12 mouse cellular contexts compared by ENCODE assay signal in genomic region chr4:116669291-116669690, GRCm38 (mm10). TPM values are rescaled to one million over a fixed set of nuclear protein-coding genes. Genes with fewer than 3 reads are reported as not detected.
DNase-seq lines count a peak whose midpoint lies in the region; ATAC-seq and TF ChIP-seq lines count a peak whose summit lies in the region.
"Had no signal": no experiment of that assay in that cellular context is flagged by ENCODE, and none has a peak within 500 bp of the region (broad histone marks: within the 10 kb centered on the region; RNA-seq: fewer than 3 reads in every experiment).

No protein-coding gene starts in this region.

- no peaks in the 10 kb centered on the region for H3K4me1 ChIP-seq in heart, postnatal 0 days (ENCODE audit: control insufficient read depth, insufficient read depth)
- no peaks in the 10 kb centered on the region for H3K4me1 ChIP-seq in lung, embryonic 14.5 days (ENCODE audit: insufficient read depth)
- H3K4me1 ChIP-seq in hindbrain, embryonic 12.5 days = no peaks in the 10 kb centered on the region
- H3K4me1 ChIP-seq: heart, embryonic 15.5 days; limb, embryonic 10.5 days; stomach, embryonic 15.5 days had no signal

- intact Hi-C loops in heart, postnatal 10 days (cut with DNase I) = no loop called here

- WGBS in heart, postnatal 0 days = 57% methylated on average over 2 of the region's 2 CpGs
- 49% methylated on average over 2 of the region's 2 CpGs for WGBS in lung, embryonic 14.5 days
- WGBS in macrophage (ENCODE audit: missing documents) = 71% methylated on average over 1 of the region's 2 CpGs
- WGBS in hindbrain, embryonic 12.5 days = 69% methylated on average over 2 of the region's 2 CpGs

- no peak overlapping the region for H3K4me2 ChIP-seq in heart, postnatal 0 days (ENCODE audit: low read depth, low read length)
- H3K4me2 ChIP-seq in lung, embryonic 14.5 days = no peak overlapping the region
- H3K4me2 ChIP-seq in hindbrain, embryonic 12.5 days (replicated peaks) = no peak overlapping the region
- H3K4me2 ChIP-seq: heart, embryonic 15.5 days; stomach, embryonic 15.5 days had no signal

- no peak overlapping the region for H3K9ac ChIP-seq in heart, postnatal 0 days (replicated peaks; ENCODE audit: low read depth, low read length)
- no peak overlapping the region for H3K9ac ChIP-seq in lung, embryonic 14.5 days
- H3K9ac ChIP-seq in hindbrain, embryonic 12.5 days = no peak overlapping the region
- H3K9ac ChIP-seq: heart, embryonic 15.5 days; stomach, embryonic 15.5 days had no signal

- H3K79me2 ChIP-seq in macrophage (ENCODE audit: inconsistent target) = no peaks in the 10 kb centered on the region; the same call in 1 of the 2 replicates

- no peak overlapping the region for H3K27ac ChIP-seq in heart, postnatal 0 days (ENCODE audit: low read depth)
- no peak overlapping the region for H3K27ac ChIP-seq in lung, embryonic 14.5 days (ENCODE audit: low read depth)
- H3K27ac ChIP-seq in macrophage = peak overlapping the region; percentile 99
- H3K27ac ChIP-seq in hindbrain, embryonic 12.5 days = no peak overlapping the region
- H3K27ac ChIP-seq: limb, embryonic 10.5 days; stomach, embryonic 15.5 days had no signal

- H3K9me3 ChIP-seq in heart, postnatal 0 days (replicated peaks; ENCODE audit: control insufficient read depth, low read length) = no peaks in the 10 kb centered on the region
- H3K9me3 ChIP-seq in lung, embryonic 14.5 days (ENCODE audit: low read depth, low read length) = no peaks in the 10 kb centered on the region
- no peaks in the 10 kb centered on the region for H3K9me3 ChIP-seq in hindbrain, embryonic 12.5 days (replicated peaks)
- H3K9me3 ChIP-seq: heart, embryonic 15.5 days; limb, embryonic 10.5 days; megakaryocyte, embryonic 14.5 days; stomach, embryonic 15.5 days had no signal

- no peak for TF ChIP-seq EP300 in heart, postnatal 0 days (IDR thresholded peaks at IDR 0.05; ENCODE audit: low read depth)

- no peak overlapping the region for H3K4me3 ChIP-seq in heart, postnatal 0 days (ENCODE audit: low read depth, low read length)
- H3K4me3 ChIP-seq in lung, embryonic 14.5 days (ENCODE audit: low read depth, low read length) = no peak overlapping the region
- no peak overlapping the region for H3K4me3 ChIP-seq in macrophage (ENCODE audit: inconsistent target)
- H3K4me3 ChIP-seq in hindbrain, embryonic 12.5 days = no peak overlapping the region
- H3K4me3 ChIP-seq: heart, embryonic 15.5 days; limb, embryonic 10.5 days; megakaryocyte, embryonic 14.5 days; stomach, embryonic 15.5 days had no signal

- DNase-seq in heart, postnatal 0 days (ENCODE audit: low spot score) = no peak
- DNase-seq in heart, postnatal 10 days = no peak
- peak; percentile 32 for DNase-seq in lung, embryonic 14.5 days
- DNase-seq in lung, postnatal 25 days (ENCODE audit: low spot score) = no peak
- DNase-seq in NIH3T3 (ENCODE audit: low read depth) = peak; percentile 37
- DNase-seq in cerebellum, postnatal 25 days = no peak

- ATAC-seq in heart, postnatal 0 days (ENCODE audit: insufficient read depth, low read depth) = no peak
- ATAC-seq in lung, embryonic 14.5 days (ENCODE audit: insufficient read depth) = no peak
- no peak for ATAC-seq in hindbrain, embryonic 12.5 days (ENCODE audit: low FRiP score)

- no peaks in the 10 kb centered on the region for H3K36me3 ChIP-seq in heart, postnatal 0 days (replicated peaks; ENCODE audit: control insufficient read depth, insufficient read depth, low read length)
- no peaks in the 10 kb centered on the region for H3K36me3 ChIP-seq in lung, embryonic 14.5 days (ENCODE audit: insufficient read depth)
- no peaks in the 10 kb centered on the region for H3K36me3 ChIP-seq in macrophage (ENCODE audit: inconsistent target)
- no peaks in the 10 kb centered on the region for H3K36me3 ChIP-seq in hindbrain, embryonic 12.5 days
- H3K36me3 ChIP-seq: heart, embryonic 15.5 days; limb, embryonic 10.5 days; stomach, embryonic 15.5 days had no signal

- TF ChIP-seq CTCF in heart, postnatal 0 days (IDR thresholded peaks at IDR 0.05; ENCODE audit: low read depth) = peak; percentile 28; the same call in 1 of the 2 replicates
- peak; percentile 44 for TF ChIP-seq CTCF in lung, embryonic 14.5 days (IDR thresholded peaks at IDR 0.05; ENCODE audit: low read depth)

- H3K27me3 ChIP-seq in heart, postnatal 0 days (ENCODE audit: control insufficient read depth, insufficient read depth, low read length) = no peaks in the 10 kb centered on the region
- no peaks in the 10 kb centered on the region for H3K27me3 ChIP-seq in lung, embryonic 14.5 days (ENCODE audit: insufficient read depth, low read length)
- H3K27me3 ChIP-seq in hindbrain, embryonic 12.5 days = no peaks in the 10 kb centered on the region
- H3K27me3 ChIP-seq: heart, embryonic 15.5 days; stomach, embryonic 15.5 days had no signal

RNA-seq across cellular contexts. Expression of gene Prdx1, which starts 16.1 kb away (rescaled TPM):
- total RNA-seq in heart, postnatal 0 days (2014; rRNA removed; ENCODE audit: low replicate concordance) = 317 and 334 TPM in 2 replicates
- 1,000 and 1,028 TPM in 2 replicates for polyA plus RNA-seq in heart, postnatal 0 days (2015; fragmentation: Nextera tagmentation; extraction: Ambion mirVana)
- total RNA-seq in heart, postnatal 10 days (2021) = 100 to 1,000 TPM; 420 to 430 TPM
- 1,429 and 1,485 TPM in 2 replicates for polyA plus RNA-seq in lung, embryonic 14.5 days (2014; fragmentation: Nextera tagmentation; extraction: Ambion mirVana)
- total RNA-seq in macrophage (2018; cell fraction: chromatin; rRNA removed) = 100 to 1,000 TPM in 24 of 26 experiments, 10 to 100 TPM in 2; 89.0 to 603 (median 253) TPM
- total RNA-seq in macrophage (2018; cell fraction: cytosol; rRNA removed) = 1,000 to 10,000 TPM in 13 of 26 experiments, 100 to 1,000 TPM in 13; 721 to 1,615 (median 996) TPM
- 100 to 1,000 TPM in 25 of 26 experiments, 10 to 100 TPM in 1; 85.1 to 546 (median 313) TPM for total RNA-seq in macrophage (2018; cell fraction: nucleus; rRNA removed)
- 1,330 to 1,969 TPM (median 1,907 TPM) in 3 replicates for polyA plus RNA-seq in macrophage (2018)
- polyA plus RNA-seq in hindbrain, embryonic 12.5 days (2016; fragmentation: Nextera tagmentation; extraction: Ambion mirVana) = 731 and 767 TPM in 2 replicates

RNA-seq across cellular contexts. Expression of gene Akr1a1, which starts 17.8 kb away (rescaled TPM):
- 465 and 479 TPM in 2 replicates for total RNA-seq in heart, postnatal 0 days (2014; rRNA removed; ENCODE audit: low replicate concordance)
- 533 and 534 TPM in 2 replicates for polyA plus RNA-seq in heart, postnatal 0 days (2015; fragmentation: Nextera tagmentation; extraction: Ambion mirVana)
- 100 to 1,000 TPM; 419 to 457 TPM for total RNA-seq in heart, postnatal 10 days (2021)
- polyA plus RNA-seq in lung, embryonic 14.5 days (2014; fragmentation: Nextera tagmentation; extraction: Ambion mirVana) = 759 and 786 TPM in 2 replicates
- 100 to 1,000 TPM in 24 of 26 experiments, 10 to 100 TPM in 2; 83.3 to 459 (median 260) TPM for total RNA-seq in macrophage (2018; cell fraction: chromatin; rRNA removed)
- total RNA-seq in macrophage (2018; cell fraction: cytosol; rRNA removed) = 1,000 to 10,000 TPM; 1,790 to 2,654 (median 2,221) TPM
- total RNA-seq in macrophage (2018; cell fraction: nucleus; rRNA removed) = 1,000 to 10,000 TPM in 2 of 26 experiments, 100 to 1,000 TPM in 24; 276 to 1,128 (median 644) TPM
- 1,138 to 1,978 TPM (median 1,711 TPM) in 3 replicates for polyA plus RNA-seq in macrophage (2018)
- 566 and 569 TPM in 2 replicates for polyA plus RNA-seq in hindbrain, embryonic 12.5 days (2016; fragmentation: Nextera tagmentation; extraction: Ambion mirVana)

RNA-seq across cellular contexts. Expression of gene Mmachc, which starts 38.9 kb away (rescaled TPM):
- 41.1 and 51.3 TPM in 2 replicates for total RNA-seq in heart, postnatal 0 days (2014; rRNA removed; ENCODE audit: low replicate concordance)
- 36.5 and 38.4 TPM in 2 replicates for polyA plus RNA-seq in heart, postnatal 0 days (2015; fragmentation: Nextera tagmentation; extraction: Ambion mirVana)
- 10 to 100 TPM; 32.8 to 40.0 TPM for total RNA-seq in heart, postnatal 10 days (2021)
- polyA plus RNA-seq in lung, embryonic 14.5 days (2014; fragmentation: Nextera tagmentation; extraction: Ambion mirVana) = 18.0 and 20.7 TPM in 2 replicates
- total RNA-seq in macrophage (2018; cell fraction: chromatin; rRNA removed) = 1 to 10 TPM in 8 of 26 experiments, under 1 TPM in 7, not detected in 11; 0.34 to 3.6 (median 1.5) TPM
- total RNA-seq in macrophage (2018; cell fraction: cytosol; rRNA removed) = 10 to 100 TPM in 1 of 26 experiments, 1 to 10 TPM in 25; 4.2 to 10.0 (median 6.3) TPM
- total RNA-seq in macrophage (2018; cell fraction: nucleus; rRNA removed) = 1 to 10 TPM in 19 of 26 experiments, under 1 TPM in 6, not detected in 1; 0.50 to 8.3 (median 1.7) TPM
- polyA plus RNA-seq in macrophage (2018) = 5.1 to 10.4 TPM (median 9.4 TPM) in 3 replicates
- polyA plus RNA-seq in hindbrain, embryonic 12.5 days (2016; fragmentation: Nextera tagmentation; extraction: Ambion mirVana) = 26.0 and 26.2 TPM in 2 replicates

RNA-seq across cellular contexts. Expression of gene Ccdc163, which starts 39.0 kb away (rescaled TPM):
- 6.3 and 6.8 TPM in 2 replicates for total RNA-seq in heart, postnatal 0 days (2014; rRNA removed; ENCODE audit: low replicate concordance)
- polyA plus RNA-seq in heart, postnatal 0 days (2015; fragmentation: Nextera tagmentation; extraction: Ambion mirVana) = 6.0 and 8.7 TPM in 2 replicates
- 1 to 10 TPM; 8.3 to 9.1 TPM for total RNA-seq in heart, postnatal 10 days (2021)
- polyA plus RNA-seq in lung, embryonic 14.5 days (2014; fragmentation: Nextera tagmentation; extraction: Ambion mirVana) = 30.0 and 35.1 TPM in 2 replicates
- 100 to 1,000 TPM in 1 of 26 experiments, 10 to 100 TPM in 25; 30.6 to 103 (median 65.3) TPM for total RNA-seq in macrophage (2018; cell fraction: chromatin; rRNA removed)
- 10 to 100 TPM in 22 of 26 experiments, 1 to 10 TPM in 4; 8.1 to 23.9 (median 12.8) TPM for total RNA-seq in macrophage (2018; cell fraction: cytosol; rRNA removed)
- total RNA-seq in macrophage (2018; cell fraction: nucleus; rRNA removed) = 10 to 100 TPM; 26.0 to 80.4 (median 57.5) TPM
- polyA plus RNA-seq in macrophage (2018) = 7.9 to 32.9 TPM (median 10.8 TPM) in 3 replicates
- 22.4 and 23.6 TPM in 2 replicates for polyA plus RNA-seq in hindbrain, embryonic 12.5 days (2016; fragmentation: Nextera tagmentation; extraction: Ambion mirVana)

RNA-seq across cellular contexts. Expression of gene Nasp, which starts 41.5 kb away (rescaled TPM):
- 28.1 and 29.9 TPM in 2 replicates for total RNA-seq in heart, postnatal 0 days (2014; rRNA removed; ENCODE audit: low replicate concordance)
- polyA plus RNA-seq in heart, postnatal 0 days (2015; fragmentation: Nextera tagmentation; extraction: Ambion mirVana) = 32.1 and 32.2 TPM in 2 replicates
- 10 to 100 TPM; 46.4 to 53.6 TPM for total RNA-seq in heart, postnatal 10 days (2021)
- 164 and 168 TPM in 2 replicates for polyA plus RNA-seq in lung, embryonic 14.5 days (2014; fragmentation: Nextera tagmentation; extraction: Ambion mirVana)
- 10 to 100 TPM; 17.0 to 96.4 (median 46.6) TPM for total RNA-seq in macrophage (2018; cell fraction: chromatin; rRNA removed)
- total RNA-seq in macrophage (2018; cell fraction: cytosol; rRNA removed) = 10 to 100 TPM; 12.1 to 32.1 (median 23.4) TPM
- total RNA-seq in macrophage (2018; cell fraction: nucleus; rRNA removed) = 10 to 100 TPM; 13.4 to 98.4 (median 25.1) TPM
- polyA plus RNA-seq in macrophage (2018) = 25.6 to 55.5 TPM (median 47.9 TPM) in 3 replicates
- polyA plus RNA-seq in hindbrain, embryonic 12.5 days (2016; fragmentation: Nextera tagmentation; extraction: Ambion mirVana) = 183 and 186 TPM in 2 replicates

Comparison
In these comparisons a context has a peak if more than half of its experiments do, and no peak if none do; other contexts are left out.
1. DNase-seq: peak in lung, embryonic 14.5 days (single experiment) and NIH3T3 (single experiment); none in heart, postnatal 0 days (single experiment), heart, postnatal 10 days (0 of 2), lung, postnatal 25 days (single experiment) and cerebellum, postnatal 25 days (0 of 2).